In genomic region chr1:193668841-193669240, GRCm38 (mm10) we compare ENCODE assay signal across 10 mouse cellular contexts.
A peak's percentile ranks its signal among the peaks of the same experiment; 100 is the strongest.
DNase-seq lines count a peak whose midpoint lies in the region; ATAC-seq and TF ChIP-seq lines count a peak whose summit lies in the region.
"Had no signal": no experiment of that assay in that cellular context is flagged by ENCODE, and none has a peak within 500 bp of the region (broad histone marks: within the 10 kb centered on the region; RNA-seq: fewer than 3 reads in every experiment).

No protein-coding gene starts in this region.

- no peak overlapping the region for H3K27ac ChIP-seq in heart, embryonic 10.5 days
- no peak overlapping the region for H3K27ac ChIP-seq in liver, embryonic 14.5 days
- no peak overlapping the region for H3K27ac ChIP-seq in hindbrain, embryonic 10.5 days
- no peak overlapping the region for H3K27ac ChIP-seq in forebrain, embryonic 11.5 days (ENCODE audit: low read depth, low read length)
- H3K27ac ChIP-seq: neural tube, embryonic 13.5 days had no signal

- no peaks in the 10 kb centered on the region for H3K27me3 ChIP-seq in heart, embryonic 10.5 days (ENCODE audit: insufficient read depth, poor library complexity, severe bottlenecking)
- H3K27me3 ChIP-seq in liver, embryonic 14.5 days (ENCODE audit: control insufficient read depth, insufficient read depth, low read length): no peaks in the 10 kb centered on the region
- H3K27me3 ChIP-seq in hindbrain, embryonic 10.5 days (ENCODE audit: insufficient read depth, poor library complexity, severe bottlenecking): 0 out of 2 replicates have a peak, but pooled peaks cover 4% of the 10 kb centered on the region
- no peaks in the 10 kb centered on the region for H3K27me3 ChIP-seq in forebrain, embryonic 11.5 days (ENCODE audit: control insufficient read depth, insufficient read depth, low read length)
- H3K27me3 ChIP-seq: neural tube, embryonic 13.5 days had no signal

- TF ChIP-seq CTCF in liver, embryonic 14.5 days (IDR thresholded peaks at IDR 0.05; ENCODE audit: low read depth): no peak

- ATAC-seq in liver, embryonic 14.5 days (ENCODE audit: insufficient read depth): peak; percentile 55
- ATAC-seq in forebrain, embryonic 11.5 days (replicated peaks; ENCODE audit: low FRiP score): no peak
- ATAC-seq: forebrain, embryonic 14.5 days had no signal

- peaks cover 33% of the 10 kb centered on the region for H3K4me1 ChIP-seq in heart, embryonic 10.5 days
- H3K4me1 ChIP-seq in liver, embryonic 14.5 days (replicated peaks; ENCODE audit: control insufficient read depth in 2 of 2, insufficient read depth in 2 of 2, low read length in 1 of 2): peaks cover 32 to 49% of the 10 kb centered on the region in 2 experiments
- peaks cover 27% of the 10 kb centered on the region for H3K4me1 ChIP-seq in hindbrain, embryonic 10.5 days (replicated peaks)
- H3K4me1 ChIP-seq in forebrain, embryonic 11.5 days (replicated peaks; ENCODE audit: control insufficient read depth, insufficient read depth, low read length): 0 out of 2 replicates have a peak, but pooled peaks cover 5% of the 10 kb centered on the region

- H3K36me3 ChIP-seq in heart, embryonic 10.5 days: no peaks in the 10 kb centered on the region
- H3K36me3 ChIP-seq in liver, embryonic 14.5 days (replicated peaks; ENCODE audit: control insufficient read depth, insufficient read depth, low read depth): no peaks in the 10 kb centered on the region
- H3K36me3 ChIP-seq in hindbrain, embryonic 10.5 days: no peaks in the 10 kb centered on the region
- H3K36me3 ChIP-seq in forebrain, embryonic 11.5 days (ENCODE audit: control insufficient read depth, insufficient read depth, low read length): no peaks in the 10 kb centered on the region
- H3K36me3 ChIP-seq: neural tube, embryonic 13.5 days had no signal

- H3K4me2 ChIP-seq in liver, embryonic 14.5 days (ENCODE audit: low read depth): no peak overlapping the region
- no peak overlapping the region for H3K4me2 ChIP-seq in forebrain, embryonic 11.5 days (ENCODE audit: low read depth, low read length, severe bottlenecking)
- H3K4me2 ChIP-seq: neural tube, embryonic 13.5 days had no signal

- no peak overlapping the region for H3K9ac ChIP-seq in liver, embryonic 14.5 days (replicated peaks)
- no peak overlapping the region for H3K9ac ChIP-seq in forebrain, embryonic 11.5 days (ENCODE audit: low read length)
- H3K9ac ChIP-seq: neural tube, embryonic 13.5 days had no signal

- no peaks in the 10 kb centered on the region for H3K9me3 ChIP-seq in heart, embryonic 10.5 days
- no peaks in the 10 kb centered on the region for H3K9me3 ChIP-seq in liver, embryonic 14.5 days (ENCODE audit: control insufficient read depth, low read length)
- H3K9me3 ChIP-seq in hindbrain, embryonic 10.5 days: peaks cover 4% of the 10 kb centered on the region; the same call in 1 of the 2 replicates
- H3K9me3 ChIP-seq in forebrain, embryonic 11.5 days (ENCODE audit: control insufficient read depth, low read length): no peaks in the 10 kb centered on the region; the same call in 1 of the 2 replicates

- peak; percentile 57 for TF ChIP-seq EP300 in liver, embryonic 14.5 days (IDR thresholded peaks at IDR 0.05; ENCODE audit: low read depth)

- DNase-seq in heart, adult 18-20 months: peak; percentile 71 to 72
- DNase-seq in heart, embryonic 10.5 days (ENCODE audit: low spot score): no peak
- DNase-seq in brain, adult 2 months (ENCODE audit: low read depth, low spot score): peak; percentile 53
- peak; percentile 61 for DNase-seq in heart, postnatal 4 days
- peak; percentile 33 to 44 (median 35) for DNase-seq in liver, embryonic 14.5 days (ENCODE audit: low read depth in 3 of 3, low spot score in 3 of 3)
- DNase-seq in hindbrain, embryonic 10.5 days (ENCODE audit: low spot score): no peak
- DNase-seq in frontal cortex, postnatal 10 days (ENCODE audit: low spot score in 2 of 2): no peak
- no peak for DNase-seq in forebrain, embryonic 11.5 days (ENCODE audit: low spot score)

- H3K4me3 ChIP-seq in heart, embryonic 10.5 days: no peak overlapping the region
- no peak overlapping the region for H3K4me3 ChIP-seq in liver, embryonic 14.5 days (ENCODE audit: insufficient read depth in 1 of 2, low read depth in 2 of 2, low read length in 2 of 2)
- no peak overlapping the region for H3K4me3 ChIP-seq in hindbrain, embryonic 10.5 days
- no peak overlapping the region for H3K4me3 ChIP-seq in forebrain, embryonic 11.5 days (ENCODE audit: low read depth, low read length)
- H3K4me3 ChIP-seq: neural tube, embryonic 13.5 days had no signal

Comparison
In these comparisons a context has a peak if more than half of its experiments do, and no peak if none do; other contexts are left out.
1. DNase-seq: peak in heart, adult 18-20 months (2 of 2), brain, adult 2 months (single experiment), heart, postnatal 4 days (single experiment) and liver, embryonic 14.5 days (3 of 3); none in heart, embryonic 10.5 days (single experiment), hindbrain, embryonic 10.5 days (single experiment), frontal cortex, postnatal 10 days (0 of 2) and forebrain, embryonic 11.5 days (single experiment).